Mouse (Mus musculus) lung, adult 2 months (tissue): ENCODE measurements around the gene Mafk.

Experiments used
- CTCF ChIP-seq: fragments of 200-500 bp; IDR thresholded peaks from 2 replicates; pipeline ENCODE4 v1.5.1; 2011; ENCODE audit warnings: mild to moderate bottlenecking, low read length, control low read depth; ENCODE audit not compliant: insufficient read depth
- POLR2A ChIP-seq: fragments of 200-500 bp; IDR thresholded peaks from 2 replicates; pipeline ENCODE4 v1.6.1; 2011; ENCODE audit warnings: low read depth, mild to moderate bottlenecking, control low read depth, low read length, borderline replicate concordance; ENCODE audit errors: extremely low read depth

DNA sequence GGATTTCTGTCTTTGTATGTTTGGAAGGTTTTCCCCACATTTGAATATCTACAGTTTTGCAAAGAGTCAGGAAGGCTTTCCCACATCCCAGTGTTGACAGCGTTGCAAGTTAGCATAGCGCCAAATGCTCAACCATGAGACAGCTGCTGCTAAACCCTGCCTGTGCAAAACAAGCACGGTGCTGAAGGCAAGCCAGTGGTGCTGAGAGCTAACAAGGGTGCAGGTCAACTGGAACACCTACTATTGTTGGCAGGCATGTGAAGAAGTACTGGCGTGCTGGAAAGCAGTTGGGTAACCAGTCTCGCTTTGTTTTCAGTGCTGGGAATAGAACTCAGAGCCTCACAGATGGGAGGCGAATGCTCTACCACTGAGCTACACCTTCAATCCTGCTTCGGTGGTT lies 44.4 kb downstream of the Mafk start:
- TF ChIP-seq CTCF (no peak), POLR2A (no peak)
